ENCODE assay signal across 25 mouse cellular contexts in the genomic region with DNA sequence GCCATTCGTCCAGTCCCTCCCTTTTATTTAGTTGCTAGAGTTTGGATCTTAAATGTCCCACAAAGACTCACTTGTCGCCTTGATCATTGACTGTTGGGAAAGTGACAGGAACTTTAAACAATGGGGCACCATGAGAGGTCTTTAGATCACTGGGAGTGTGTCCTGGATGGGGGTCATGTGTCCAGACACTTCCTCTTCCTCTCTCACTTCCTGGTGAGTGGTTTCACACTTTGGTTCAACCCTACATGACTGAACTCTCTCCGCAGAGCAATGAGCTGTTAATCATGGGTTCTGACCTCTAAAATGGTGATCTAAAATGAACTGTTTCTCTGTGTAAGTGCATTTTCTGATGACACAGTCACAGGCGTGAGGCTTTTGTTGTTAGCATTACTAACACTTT.
DNase-seq lines count a peak whose midpoint lies in the region; ATAC-seq and TF ChIP-seq lines count a peak whose summit lies in the region.
"Had no signal": no experiment of that assay in that cellular context is flagged by ENCODE, and none has a peak within 500 bp of the region (broad histone marks: within the 10 kb centered on the region; RNA-seq: fewer than 3 reads in every experiment).

No protein-coding gene starts in this region.

- dilution Hi-C loops in CH12.LX (cut with MboI; ENCODE audit: extremely low pct_ligation_motif_present, extremely low pct_unique_long_range_greater_than_20kb, low sequenced_read_pairs), result no loop called here

- H3K79me2 ChIP-seq in CH12.LX (replicated peaks; ENCODE audit: control insufficient read depth, extremely low read depth, insufficient read depth, poor library complexity, severe bottlenecking), result no peaks in the 10 kb centered on the region

- in situ Hi-C loops in CH12.LX (cut with MboI; ENCODE audit: low pct_ligation_motif_present, low pct_unique_long_range_greater_than_20kb, low sequenced_read_pairs), result loop anchor here (25.0 kb wide), 2 partner anchors 230 to 705 kb away; no protein-coding TSS in a partner anchor

- H3K27me3 ChIP-seq in CH12.LX (replicated peaks), result no peaks in the 10 kb centered on the region
- no peaks in the 10 kb centered on the region for H3K27me3 ChIP-seq in forebrain, embryonic 11.5 days (ENCODE audit: control insufficient read depth, insufficient read depth, low read length)
- H3K27me3 ChIP-seq: embryonic facial prominence, embryonic 13.5 days; forebrain, embryonic 13.5 days; hindbrain, embryonic 13.5 days had no signal

- TF ChIP-seq CTCF in left cerebral cortex, adult 2 months (IDR thresholded peaks at IDR 0.05), result no peak
- TF ChIP-seq CTCF in CH12.LX (conservative IDR thresholded peaks at IDR 0.05 in 1 of 2, IDR thresholded peaks at IDR 0.05 in 1 of 2; ENCODE audit: low read depth in 2 of 2, low read length in 2 of 2), result no peak

- no peak overlapping the region for H3K4me2 ChIP-seq in CH12.LX (ENCODE audit: insufficient read depth, low read depth, poor library complexity, severe bottlenecking)
- no peak overlapping the region for H3K4me2 ChIP-seq in forebrain, embryonic 11.5 days (ENCODE audit: low read depth, low read length, severe bottlenecking)
- H3K4me2 ChIP-seq: embryonic facial prominence, embryonic 13.5 days; forebrain, embryonic 13.5 days; heart, embryonic 11.5 days; hindbrain, embryonic 13.5 days had no signal

- no peak for TF ChIP-seq RAD21 in CH12.LX (IDR thresholded peaks at IDR 0.05; ENCODE audit: low read depth, low read length)

- H3K9me3 ChIP-seq in CH12.LX (replicated peaks; ENCODE audit: low read length), result no peaks in the 10 kb centered on the region
- H3K9me3 ChIP-seq in forebrain, embryonic 11.5 days (ENCODE audit: control insufficient read depth, low read length), result no peaks in the 10 kb centered on the region
- H3K9me3 ChIP-seq: embryonic facial prominence, embryonic 10.5 days; embryonic facial prominence, embryonic 13.5 days; forebrain, embryonic 13.5 days; hindbrain, embryonic 10.5 days; hindbrain, embryonic 13.5 days had no signal

- intact Hi-C loops in left cerebral cortex, adult 2 months (cut with DNase I), result no loop called here
- intact Hi-C loops in left cerebral cortex, postnatal 36 days (cut with DNase I), result no loop called here

- WGBS in forebrain, embryonic 11.5 days, result 80% methylated on average over 4 of the region's 4 CpGs

- no peak for TF ChIP-seq POLR2A in CH12.LX (IDR thresholded peaks at IDR 0.05; ENCODE audit: low read depth, low read length)

- H3K4me1 ChIP-seq in CH12.LX (ENCODE audit: control insufficient read depth in 1 of 2, insufficient read depth in 2 of 2), result peaks cover 4 to 5% of the 10 kb centered on the region in 2 experiments; a peak in 3 of 4 replicates
- H3K4me1 ChIP-seq in forebrain, embryonic 11.5 days (replicated peaks; ENCODE audit: control insufficient read depth, insufficient read depth, low read length), result no peaks in the 10 kb centered on the region
- H3K4me1 ChIP-seq: embryonic facial prominence, embryonic 10.5 days; embryonic facial prominence, embryonic 13.5 days; forebrain, embryonic 13.5 days; hindbrain, embryonic 13.5 days had no signal

- H3K9ac ChIP-seq in CH12.LX (ENCODE audit: insufficient read depth, low read depth), result no peak overlapping the region
- H3K9ac ChIP-seq in forebrain, embryonic 11.5 days (ENCODE audit: low read length), result no peak overlapping the region
- H3K9ac ChIP-seq: embryonic facial prominence, embryonic 13.5 days; forebrain, embryonic 13.5 days; hindbrain, embryonic 13.5 days had no signal

- no peak overlapping the region for H3K4me3 ChIP-seq in left cerebral cortex, adult 2 months
- no peak overlapping the region for H3K4me3 ChIP-seq in CH12.LX (replicated peaks in 1 of 3; ENCODE audit: low read depth in 2 of 3, low read length in 2 of 3, poor library complexity in 1 of 3)
- H3K4me3 ChIP-seq in forebrain, embryonic 11.5 days (ENCODE audit: low read depth, low read length), result no peak overlapping the region
- H3K4me3 ChIP-seq: embryonic facial prominence, embryonic 10.5 days; embryonic facial prominence, embryonic 13.5 days; erythroblast, embryonic 14.5 days; forebrain, embryonic 13.5 days; hindbrain, embryonic 10.5 days; hindbrain, embryonic 13.5 days had no signal

- H3K27ac ChIP-seq in left cerebral cortex, adult 2 months, result peak overlapping the region; percentile 66
- H3K27ac ChIP-seq in CH12.LX (ENCODE audit: insufficient read depth, low read depth), result no peak overlapping the region
- no peak overlapping the region for H3K27ac ChIP-seq in forebrain, embryonic 11.5 days (ENCODE audit: low read depth, low read length)
- H3K27ac ChIP-seq: embryonic facial prominence, embryonic 10.5 days; embryonic facial prominence, embryonic 13.5 days; forebrain, embryonic 13.5 days; hindbrain, embryonic 10.5 days; hindbrain, embryonic 13.5 days had no signal

- TF ChIP-seq EP300 in CH12.LX (IDR thresholded peaks at IDR 0.05; ENCODE audit: low read length), result no peak

- H3K36me3 ChIP-seq in CH12.LX (replicated peaks in 1 of 2; ENCODE audit: control insufficient read depth in 1 of 2, insufficient read depth in 1 of 2, low read length in 1 of 2), result no peaks in the 10 kb centered on the region
- no peaks in the 10 kb centered on the region for H3K36me3 ChIP-seq in forebrain, embryonic 11.5 days (ENCODE audit: control insufficient read depth, insufficient read depth, low read length)
- H3K36me3 ChIP-seq: embryonic facial prominence, embryonic 10.5 days; embryonic facial prominence, embryonic 13.5 days; hindbrain, embryonic 10.5 days; hindbrain, embryonic 13.5 days had no signal

- peak; percentile 68 for ATAC-seq in granulocyte monocyte progenitor cell, adult 5-6 weeks (replicated peaks; ENCODE audit: poor library complexity, severe bottlenecking)
- no peak for ATAC-seq in forebrain, embryonic 11.5 days (replicated peaks; ENCODE audit: low FRiP score)
- ATAC-seq: activated CD4-positive, CD25-positive, alpha-beta regulatory T cell, adult 4 months; CD4-positive, CD25-positive, alpha-beta regulatory T cell, adult 4 months; forebrain, embryonic 13.5 days; forebrain, embryonic 16.5 days; hindbrain, embryonic 16.5 days; inflammation-experienced regulatory T-cells, adult 6 months had no signal

- DNase-seq in left cerebral cortex, adult 2 months (ENCODE audit: extremely low spot score in 1 of 2, low spot score in 2 of 2), result no peak
- no peak for DNase-seq in left cerebral cortex, postnatal 36 days (ENCODE audit: low spot score in 2 of 2)
- DNase-seq in CH12.LX (ENCODE audit: extremely low read depth), result peak; percentile 6
- peak; percentile 8 to 10 for DNase-seq in natural killer cell, adult 2 months (ENCODE audit: low spot score in 2 of 2)
- DNase-seq in forebrain, embryonic 11.5 days (ENCODE audit: low spot score), result no peak
- no peak for DNase-seq in kidney, adult 11 months
- DNase-seq: adrenal gland, adult 8-10 months; adrenal gland, postnatal 25 days; cerebellum, adult 11-12 months; cerebellum, adult 8-10 months; cerebellum, postnatal 36 days; embryo, embryonic 11 days had no signal

TF ChIP-seq in CH12.LX, 34 proteins besides CTCF, POLR2A, EP300 and RAD21:
- TF ChIP-seq SMC3 (IDR thresholded peaks at IDR 0.05; ENCODE audit: low read depth, low read length), result no peak
- 0 out of 2 replicates have a peak, but pooled peaks have one; percentile 26 for TF ChIP-seq ELF1 (IDR thresholded peaks at IDR 0.05; ENCODE audit: low read depth, low read length)

Comparison
In these comparisons a context has a peak if more than half of its experiments do, and no peak if none do; other contexts are left out.
1. DNase-seq: peak in CH12.LX (single experiment) and natural killer cell, adult 2 months (2 of 2); none in left cerebral cortex, adult 2 months (0 of 2), left cerebral cortex, postnatal 36 days (0 of 2), forebrain, embryonic 11.5 days (single experiment) and kidney, adult 11 months (single experiment).